Mouse (Mus musculus) limb, embryonic 11.5 days (tissue): ENCODE data around the gene Aldh1l1. TPM values are rescaled to one million over a fixed set of nuclear protein-coding genes. Genes with fewer than 3 reads are reported as not detected.
"Not testable (repeated sequence)": the region's sequence is repeated elsewhere in the genome, so short reads cannot be mapped to it uniquely, and the experiment has no call there.

Source experiments
- ATAC-seq: fragments of 200-750 bp; cut with Nextera tagmentation; 2 replicates; pipeline ENCODE4 v1.8.0; 2017; ENCODE audit warnings: low read depth; ENCODE audit not compliant: insufficient number of reproducible peaks, low FRiP score, low TSS enrichment
- DNase-seq: peaks from one replicate; pipeline ENCODE4 v3.0.0-alpha.2; 2015; ENCODE audit warnings: low spot score
- H3K27ac ChIP-seq: fragments of 300-500 bp; sonication (generic); replicated peaks from 2 replicates; pipeline ENCODE4 v1.5.1; 2014; ENCODE audit warnings: low read depth, mild to moderate bottlenecking, low read length
- H3K27me3 ChIP-seq: fragments of 300-500 bp; sonication (generic); 2 replicates; pipeline ENCODE4 v1.6.1; 2014; ENCODE audit warnings: mild to moderate bottlenecking, low read length, mixed read lengths; ENCODE audit not compliant: control insufficient read depth, insufficient read depth
- H3K36me3 ChIP-seq: fragments of 300-500 bp; sonication (generic); 2 replicates; pipeline ENCODE4 v1.6.1; 2014; ENCODE audit warnings: mild to moderate bottlenecking, low read length, moderate library complexity, mixed read lengths; ENCODE audit not compliant: control insufficient read depth, insufficient read depth
- H3K4me1 ChIP-seq: fragments of 300-500 bp; sonication (generic); 2 replicates; pipeline ENCODE4 v1.6.1; 2014; ENCODE audit warnings: low read length, mixed read lengths; ENCODE audit not compliant: control insufficient read depth, insufficient read depth
- H3K4me2 ChIP-seq: fragments of 300-500 bp; sonication (generic); 2 replicates; pipeline ENCODE4 v1.6.1; 2014; ENCODE audit warnings: low read depth, mild to moderate bottlenecking, moderate library complexity; ENCODE audit not compliant: severe bottlenecking
- H3K4me3 ChIP-seq: fragments of 300-500 bp; sonication (generic); 2 replicates; pipeline ENCODE4 v1.5.1; 2014; ENCODE audit warnings: low read depth, low read length
- H3K9ac ChIP-seq: fragments of 300-500 bp; sonication (generic); 2 replicates; pipeline ENCODE4 v1.6.1; 2014; ENCODE audit warnings: mild to moderate bottlenecking, low read length
- H3K9me3 ChIP-seq: fragments of 300-500 bp; sonication (generic); 2 replicates; pipeline ENCODE4 v1.6.1; 2016; ENCODE audit warnings: low read length; ENCODE audit not compliant: control insufficient read depth
- WGBS: fragments of 180-500 bp; shearing (Covaris S2); extraction: QIAGEN DNeasy Blood & Tissue Kit; methylation state at CpG from one replicate; pipeline ENCODE4 v1.1.7; 2014; 5-methylcytosine and 5-hydroxymethylcytosine counted together
- polyA plus RNA-seq: library from polyadenylated mRNA; unstranded; fragments of >200 nt; fragmentation: Nextera tagmentation; extraction: Ambion mirVana; gene quantifications from 2 replicates; pipeline ENCODE4 v1.2.1, GENCODE M21; 2014

The Aldh1l1 gene
- polyA plus RNA-seq, 1 experiment from 2014 or later = 0.57 TPM

DNA sequence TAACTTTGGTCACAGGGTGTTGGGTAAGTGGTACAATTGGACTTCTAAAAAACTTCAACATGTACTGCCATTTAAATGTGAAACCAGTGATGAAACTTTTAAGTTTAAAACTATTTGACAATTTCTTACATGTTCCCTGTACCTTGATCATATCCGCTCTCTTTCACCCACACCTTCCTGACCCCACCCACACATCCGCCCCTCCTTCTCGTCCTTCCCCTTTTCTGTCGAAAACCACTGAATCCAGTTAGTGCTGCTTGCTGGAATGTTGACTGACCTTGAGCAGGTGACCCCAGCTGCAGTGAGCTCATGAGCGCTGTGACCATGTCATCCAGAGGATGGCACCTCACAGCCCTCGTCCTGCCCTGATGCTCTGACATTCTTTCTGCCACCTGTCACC, 143.3 kb downstream of the Aldh1l1 start:
- H3K4me1 ChIP-seq = no peaks in the 10 kb centered on the region
- no peak for DNase-seq
- H3K4me3 ChIP-seq = no peak overlapping the region
- no peaks in the 10 kb centered on the region for H3K36me3 ChIP-seq
- no peak overlapping the region for H3K9ac ChIP-seq
- no peaks in the 10 kb centered on the region for H3K27me3 ChIP-seq
- no peaks in the 10 kb centered on the region; the same call in 1 of the 2 replicates for H3K9me3 ChIP-seq
- WGBS = 85% methylated on average over 6 of the region's 6 CpGs
- no peak overlapping the region for H3K4me2 ChIP-seq
- no peak for ATAC-seq
- no peak overlapping the region for H3K27ac ChIP-seq

GRCm38 (mm10) chr6:90630427-90630826, 144.2 kb downstream of the Aldh1l1 start:
- 93% methylated on average over 7 of the region's 7 CpGs for WGBS
- Histone ChIP-seq H3K9me3 (no peaks in the 10 kb centered on the region; the same call in 1 of the 2 replicates), H3K9ac (no peak overlapping the region), H3K36me3 (no peaks in the 10 kb centered on the region), H3K4me2 (no peak overlapping the region), H3K27me3 (no peaks in the 10 kb centered on the region), H3K27ac (no peak overlapping the region), H3K4me1 (no peaks in the 10 kb centered on the region), H3K4me3 (no peak overlapping the region)
- ATAC-seq = no peak
- DNase-seq = no peak

DNA sequence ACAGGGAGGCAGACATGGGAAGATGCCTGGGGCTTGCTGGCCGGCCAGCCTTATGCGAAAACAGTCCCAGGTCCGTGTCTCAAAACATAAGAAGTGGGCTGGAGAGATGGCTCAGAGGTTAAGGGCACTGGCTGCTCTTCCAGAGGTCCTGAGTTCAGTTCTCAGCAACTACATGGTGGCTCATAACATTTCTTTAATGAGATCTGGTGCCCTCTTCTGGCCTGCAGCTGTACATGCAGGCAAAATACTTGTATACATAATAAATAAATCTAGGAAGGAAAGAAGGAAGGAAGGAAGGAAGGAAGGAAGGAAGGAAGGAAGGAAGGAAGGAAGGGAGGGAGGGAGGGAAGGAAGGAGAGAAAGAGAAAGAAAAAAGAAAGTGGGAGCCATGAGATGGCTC, 146.3 kb downstream of the Aldh1l1 start:
- not testable (repeated sequence) for H3K4me3 ChIP-seq, H3K27me3 ChIP-seq, H3K9ac ChIP-seq, DNase-seq, H3K36me3 ChIP-seq, ATAC-seq, H3K9me3 ChIP-seq, H3K4me1 ChIP-seq, H3K27ac ChIP-seq, H3K4me2 ChIP-seq
- WGBS = 68% methylated on average over 3 of the region's 3 CpGs

- Histone ChIP-seq H3K9ac (no peak overlapping the region), H3K4me1 (no peaks in the 10 kb centered on the region), H3K9me3 (no peaks in the 10 kb centered on the region), H3K4me3 (no peak overlapping the region), H3K27me3 (no peaks in the 10 kb centered on the region), H3K27ac (no peak overlapping the region), H3K36me3 (no peaks in the 10 kb centered on the region), H3K4me2 (no peak overlapping the region)
- DNase-seq (no peak), ATAC-seq (no peak)
- 27% methylated on average over 4 of the region's 4 CpGs for WGBS
These were observed 148.9 kb downstream of the Aldh1l1 start for GRCm38 (mm10) chr6:90635081-90635480.

DNA sequence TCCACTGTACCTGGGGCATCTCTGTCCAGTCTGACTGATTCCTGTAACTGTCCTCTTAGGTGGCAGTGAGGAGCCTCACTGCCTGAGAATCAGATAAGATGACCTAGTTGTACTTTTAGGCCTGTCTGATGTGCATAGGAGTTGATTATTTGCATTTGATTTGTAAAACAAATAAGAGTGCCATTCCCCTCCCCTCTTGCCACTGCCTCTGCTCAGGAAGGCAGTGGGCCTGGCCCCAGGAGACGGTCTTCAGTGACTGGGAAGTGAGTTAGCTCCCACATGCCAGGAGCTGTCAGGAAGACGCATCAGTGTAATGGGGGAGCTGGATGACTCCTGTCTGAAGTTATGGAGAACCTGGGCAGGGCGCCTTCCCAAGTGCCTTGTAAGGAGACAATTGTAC, 149.4 kb downstream of the Aldh1l1 start:
- ATAC-seq (no peak), DNase-seq (no peak)
- Histone ChIP-seq H3K4me1 (no peaks in the 10 kb centered on the region), H3K4me2 (no peak overlapping the region), H3K27ac (no peak overlapping the region), H3K36me3 (no peaks in the 10 kb centered on the region), H3K9ac (no peak overlapping the region), H3K27me3 (no peaks in the 10 kb centered on the region), H3K4me3 (no peak overlapping the region), H3K9me3 (no peaks in the 10 kb centered on the region)
- WGBS = 53% methylated on average over 3 of the region's 3 CpGs

DNA sequence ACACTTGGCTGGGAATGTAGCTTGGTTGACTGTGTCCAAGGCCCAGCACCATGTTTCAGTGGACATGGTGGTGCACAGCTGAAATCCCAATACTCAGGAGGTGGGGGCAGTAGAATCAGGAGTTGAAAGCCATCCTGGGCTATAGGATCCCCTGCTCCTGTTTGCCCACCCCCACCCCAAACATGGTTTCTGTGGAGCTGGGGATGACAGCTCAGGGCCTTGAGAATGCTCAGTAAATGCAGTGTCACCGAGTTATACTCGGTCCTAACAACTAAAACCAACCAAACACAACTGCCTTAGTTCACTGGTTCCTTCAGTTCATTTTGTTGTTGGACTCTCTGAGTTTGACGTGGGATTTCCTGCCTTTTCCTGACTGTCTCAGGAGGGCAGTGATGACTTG, 156.8 kb downstream of the Aldh1l1 start:
- no peaks in the 10 kb centered on the region for H3K36me3 ChIP-seq
- DNase-seq = no peak
- H3K9ac ChIP-seq = no peak overlapping the region
- no peaks in the 10 kb centered on the region for H3K9me3 ChIP-seq
- ATAC-seq = no peak
- H3K4me3 ChIP-seq = no peak overlapping the region
- H3K4me2 ChIP-seq = no peak overlapping the region
- no peak overlapping the region for H3K27ac ChIP-seq
- no peaks in the 10 kb centered on the region for H3K27me3 ChIP-seq
- WGBS = 87% methylated on average over 3 of the region's 3 CpGs
- no peaks in the 10 kb centered on the region for H3K4me1 ChIP-seq

DNA sequence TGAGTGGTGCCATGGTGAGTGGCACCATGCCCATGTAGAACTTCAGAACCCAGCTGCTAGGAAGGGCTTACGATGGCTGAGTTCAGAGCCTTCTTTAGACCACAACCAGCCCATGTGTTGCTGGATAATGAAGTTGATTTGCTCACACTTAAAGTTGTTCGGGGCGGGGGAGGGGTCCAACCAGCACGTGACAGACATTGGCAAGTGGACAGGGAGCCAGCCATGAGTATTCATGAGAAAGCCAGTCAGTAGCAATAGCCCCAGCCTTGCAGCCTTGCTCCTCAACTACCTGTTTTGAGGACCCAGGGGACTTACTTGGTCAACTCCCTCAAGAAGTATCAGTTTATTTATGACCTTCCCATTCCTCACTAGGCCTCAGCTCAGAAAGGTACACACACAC, 158.7 kb downstream of the Aldh1l1 start:
- Histone ChIP-seq H3K9ac (no peak overlapping the region), H3K4me2 (no peak overlapping the region), H3K27ac (no peak overlapping the region), H3K4me1 (no peaks in the 10 kb centered on the region), H3K4me3 (no peak overlapping the region), H3K36me3 (no peaks in the 10 kb centered on the region), H3K27me3 (no peaks in the 10 kb centered on the region), H3K9me3 (no peaks in the 10 kb centered on the region)
- ATAC-seq = no peak
- DNase-seq = no peak
- WGBS = 73% methylated on average over 4 of the region's 4 CpGs

GRCm38 (mm10) chr6:90648391-90648790, 162.2 kb downstream of the Aldh1l1 start:
- no peak for DNase-seq
- H3K4me1 ChIP-seq = no peaks in the 10 kb centered on the region
- 96% methylated on average over 6 of the region's 6 CpGs for WGBS
- ATAC-seq = no peak
- no peak overlapping the region for H3K27ac ChIP-seq
- no peaks in the 10 kb centered on the region for H3K36me3 ChIP-seq
- H3K9me3 ChIP-seq = no peaks in the 10 kb centered on the region
- no peak overlapping the region for H3K9ac ChIP-seq
- H3K4me3 ChIP-seq = no peak overlapping the region
- H3K4me2 ChIP-seq = no peak overlapping the region
- no peaks in the 10 kb centered on the region for H3K27me3 ChIP-seq

DNA sequence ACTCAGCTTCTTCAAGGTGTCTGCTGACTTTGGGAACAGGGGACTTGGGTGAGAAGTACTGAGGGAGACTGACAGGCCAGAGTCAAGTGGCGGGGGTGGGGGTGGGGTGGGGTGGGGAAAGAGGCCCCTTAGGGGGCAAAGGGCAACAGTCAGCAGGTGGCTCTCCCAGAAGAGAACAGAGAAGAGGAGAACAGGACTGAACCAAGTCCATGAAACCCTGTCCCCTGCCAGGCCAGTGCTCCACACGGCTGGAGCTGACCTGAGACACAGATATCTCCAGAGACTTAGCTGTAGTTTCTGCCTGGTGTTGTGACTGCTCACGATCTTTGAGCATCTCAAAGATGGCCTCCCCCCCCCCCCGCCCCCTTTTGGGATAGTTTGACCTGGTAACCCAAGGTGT, 163.1 kb downstream of the Aldh1l1 start:
- no peak for ATAC-seq
- no peaks in the 10 kb centered on the region for H3K9me3 ChIP-seq
- no peak overlapping the region for H3K27ac ChIP-seq
- DNase-seq = no peak
- H3K4me1 ChIP-seq = no peaks in the 10 kb centered on the region
- H3K4me3 ChIP-seq = no peak overlapping the region
- H3K4me2 ChIP-seq = no peak overlapping the region
- H3K27me3 ChIP-seq = no peaks in the 10 kb centered on the region
- no peak overlapping the region for H3K9ac ChIP-seq
- WGBS = 63% methylated on average over 4 of the region's 4 CpGs
- no peaks in the 10 kb centered on the region for H3K36me3 ChIP-seq
